Mouse (Mus musculus) liver, embryonic 18 days (tissue): ENCODE measurements around the gene Herc3. TPM values are rescaled to one million over a fixed set of nuclear protein-coding genes. Genes with fewer than 3 reads are reported as not detected.

ENCODE experiments used
- polyA plus RNA-seq: library from polyadenylated mRNA; depleted of rRNA; stranded (reverse); fragments of >200 nt; gene quantifications from 2 replicates; pipeline ENCODE4 v1.2.3, GENCODE M21; 2012; rRNA removed

Herc3 gene
- polyA plus RNA-seq = 4.4 and 5.1 TPM in 2 replicates

GRCm38 (mm10) chr6:58831232-58832009 is at the start of gene Herc3:
Gene Herc3 (plus strand): TSS chr6:58831465.

GRCm38 (mm10) chr6:58906852-58907261 is 75.6 kb downstream of the Herc3 start, which contains the start of gene Nap1l5:
Gene Nap1l5 (minus strand): TSS chr6:58907076.

Other genes starting within 250 kb of the Herc3 start
- 43.2 and 46.4 TPM in 2 replicates for gene Abcg2, start 246.9 kb upstream of the Herc3 start, polyA plus RNA-seq
- gene Nap1l5, start 75.6 kb downstream of the Herc3 start, polyA plus RNA-seq = 0.10 and 0.13 TPM in 2 replicates
- 1.9 and 2.1 TPM in 2 replicates for gene Fam13a, start 193.1 kb downstream of the Herc3 start, polyA plus RNA-seq